Mouse (Mus musculus) embryonic fibroblast, embryonic 13.5 days (primary cell): Measurements from ENCODE around the gene Anks1b. TPM values are rescaled to one million over a fixed set of nuclear protein-coding genes. Genes with fewer than 3 reads are reported as not detected.

Source experiments
- H3K27ac ChIP-seq: 2 replicates; pipeline ENCODE4 v1.5.1; 2012; ENCODE audit warnings: low read length, control low read depth, inconsistent platforms; ENCODE audit not compliant: insufficient read depth
- H3K4me1 ChIP-seq: 2 replicates; pipeline ENCODE4 v1.6.1; 2011; ENCODE audit warnings: low read length; ENCODE audit not compliant: control insufficient read depth, insufficient read depth
- H3K4me3 ChIP-seq: 2 replicates; pipeline ENCODE4 v1.5.1; 2011; ENCODE audit warnings: mild to moderate bottlenecking, control low read depth, low read length; ENCODE audit not compliant: insufficient read depth
- CTCF ChIP-seq: IDR thresholded peaks from 2 replicates; pipeline ENCODE4 v1.5.1; 2011; ENCODE audit warnings: mild to moderate bottlenecking, control low read depth, low read length, moderate library complexity, borderline replicate concordance; ENCODE audit not compliant: insufficient read depth
- POLR2A ChIP-seq: IDR thresholded peaks from 2 replicates; pipeline ENCODE4 v1.6.1; 2011; ENCODE audit warnings: low read depth, mild to moderate bottlenecking, control low read depth, low read length, moderate library complexity
- polyA plus RNA-seq: library from polyadenylated mRNA; stranded (reverse); fragments of >200 nt; gene quantifications from 2 replicates; pipeline ENCODE4 v1.2.4, GENCODE M21; 2011; ENCODE audit warnings: low read depth; ENCODE audit not compliant: missing spikeins, insufficient read length

The Anks1b gene
- polyA plus RNA-seq, 1 experiment, result 6.3 TPM

DNA sequence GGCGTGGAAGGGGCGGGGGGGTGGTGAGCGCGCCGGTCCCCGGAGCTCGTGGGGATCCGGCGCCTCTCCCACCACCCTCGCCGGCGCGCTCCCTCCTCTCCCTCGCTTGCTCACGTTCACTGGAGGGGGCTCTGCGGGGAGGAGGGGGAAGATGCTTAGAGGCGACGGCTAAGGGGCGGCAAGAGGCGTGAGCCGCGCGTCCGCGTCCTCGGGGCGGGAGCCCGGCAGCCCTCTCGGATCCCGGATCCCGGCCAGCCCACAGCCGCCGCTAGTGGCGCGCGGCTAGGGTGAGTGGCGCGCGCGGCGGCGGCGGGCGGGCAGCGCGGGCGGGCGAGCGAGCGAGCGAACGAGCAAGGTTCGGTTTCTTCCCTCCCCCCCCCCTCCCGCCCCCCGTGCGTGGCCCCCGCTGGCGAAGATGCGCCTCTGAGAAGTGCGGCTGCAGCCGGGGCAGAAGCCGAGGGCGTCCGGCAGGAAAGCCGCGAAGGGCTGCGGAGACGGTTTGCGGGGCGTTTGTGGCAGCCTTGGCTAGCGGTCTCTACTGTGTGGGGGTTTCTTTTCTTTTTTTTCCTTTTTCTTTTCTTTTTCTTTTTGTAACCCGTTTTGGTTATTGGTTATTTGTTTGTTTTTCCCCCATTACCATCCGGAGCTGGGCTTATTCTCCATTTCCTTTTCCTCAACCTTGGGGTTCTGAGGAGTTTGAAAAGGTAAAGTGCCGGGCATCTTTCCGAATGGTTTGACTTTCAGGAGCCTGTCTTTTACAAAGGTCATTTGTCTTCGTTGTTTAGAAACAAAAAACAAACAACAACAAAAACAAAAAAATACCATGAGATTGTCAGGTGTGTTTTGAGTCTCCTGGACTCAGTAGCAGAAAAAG lies 956.3 kb downstream of the Anks1b start:
- no peak for TF ChIP-seq POLR2A
- no peak for TF ChIP-seq CTCF
- Histone ChIP-seq H3K4me1 (no peaks in the 10 kb centered on the region), H3K4me3 (peak overlapping the region; percentile 47), H3K27ac (no peak overlapping the region)

GRCm38 (mm10) chr10:90830268-90830585 lies 956.9 kb downstream of the Anks1b start:
- no peak overlapping the region for H3K27ac ChIP-seq
- H3K4me3 ChIP-seq, result no peak overlapping the region
- no peaks in the 10 kb centered on the region for H3K4me1 ChIP-seq
- TF ChIP-seq POLR2A, result no peak
- TF ChIP-seq CTCF, result no peak

- TF ChIP-seq CTCF (no peak), POLR2A (no peak)
- Histone ChIP-seq H3K4me1 (no peaks in the 10 kb centered on the region), H3K4me3 (no peak overlapping the region), H3K27ac (no peak overlapping the region)
Measured at GRCm38 (mm10) chr10:90830591-90831287, 957.4 kb downstream of the Anks1b start.

DNA sequence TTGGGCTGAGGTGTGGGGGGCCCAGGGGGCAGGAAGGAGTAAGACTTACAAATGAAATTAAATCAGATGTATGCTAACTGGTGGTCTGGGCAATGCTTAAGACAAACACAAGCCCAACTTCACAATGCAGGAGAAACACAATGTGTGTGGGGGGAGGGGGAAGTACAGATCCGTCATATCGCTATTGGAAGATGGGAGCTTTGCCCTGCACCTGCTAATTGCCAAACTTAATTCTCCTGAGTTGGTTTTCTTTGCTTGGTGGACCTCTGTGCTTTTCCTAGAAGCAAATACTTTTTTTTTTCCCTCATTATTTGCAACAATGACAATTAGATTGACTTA lies 957.9 kb downstream of the Anks1b start:
- H3K4me3 ChIP-seq, result no peak overlapping the region
- TF ChIP-seq POLR2A (no peak), CTCF (no peak)
- no peaks in the 10 kb centered on the region for H3K4me1 ChIP-seq
- H3K27ac ChIP-seq, result no peak overlapping the region

GRCm38 (mm10) chr10:90834306-90834705 lies 961.0 kb downstream of the Anks1b start:
- Histone ChIP-seq H3K4me1 (no peaks in the 10 kb centered on the region), H3K4me3 (no peak overlapping the region), H3K27ac (no peak overlapping the region)
- TF ChIP-seq POLR2A (no peak), CTCF (no peak)

DNA sequence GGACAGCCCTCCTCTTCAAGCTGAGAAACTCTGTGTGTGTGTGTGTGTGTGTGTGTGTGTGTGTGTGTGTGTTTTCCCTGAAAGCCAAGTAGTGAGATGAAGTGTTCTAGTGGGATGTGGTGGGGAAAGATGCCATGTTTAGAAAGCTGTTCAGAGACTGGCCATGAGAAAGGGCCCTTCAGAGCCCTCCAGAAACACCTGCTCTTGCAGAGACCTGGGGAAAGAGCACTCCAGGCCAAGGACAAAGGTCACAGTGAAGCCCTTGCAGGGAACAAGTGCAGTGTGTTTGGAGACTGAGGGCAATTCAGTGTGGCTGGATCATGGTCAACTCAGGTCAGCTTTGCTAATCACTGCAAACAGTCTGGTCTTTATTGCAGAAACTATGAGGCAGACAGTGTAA lies 961.9 kb downstream of the Anks1b start:
- no peaks in the 10 kb centered on the region for H3K4me1 ChIP-seq
- no peak overlapping the region for H3K27ac ChIP-seq
- TF ChIP-seq POLR2A (no peak), CTCF (no peak)
- no peak overlapping the region for H3K4me3 ChIP-seq

- Histone ChIP-seq H3K4me3 (no peak overlapping the region), H3K27ac (no peak overlapping the region), H3K4me1 (no peaks in the 10 kb centered on the region)
- TF ChIP-seq CTCF, result no peak
- no peak for TF ChIP-seq POLR2A
Measured at GRCm38 (mm10) chr10:90839611-90840335, 966.5 kb downstream of the Anks1b start.

DNA sequence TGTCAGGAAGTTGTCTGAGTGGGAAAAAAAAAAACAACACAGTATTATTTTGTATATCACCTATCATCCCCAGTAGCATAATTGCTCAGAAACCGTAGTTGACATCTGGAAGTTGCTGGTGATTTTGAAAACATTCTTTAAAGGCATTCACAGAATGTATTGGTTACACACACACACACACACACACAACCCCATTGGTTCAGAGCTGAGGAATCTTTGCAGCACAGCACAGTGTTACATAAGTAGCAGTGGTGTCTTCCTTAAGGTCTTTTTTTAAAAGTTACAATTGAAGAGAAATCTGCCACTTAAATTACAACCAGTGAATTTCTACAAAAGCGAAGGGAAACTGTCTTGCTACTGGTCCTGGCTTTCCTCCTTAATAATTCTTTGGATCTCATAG lies 969.1 kb downstream of the Anks1b start:
- no peaks in the 10 kb centered on the region for H3K4me1 ChIP-seq
- H3K4me3 ChIP-seq, result no peak overlapping the region
- no peak for TF ChIP-seq POLR2A
- TF ChIP-seq CTCF, result no peak
- no peak overlapping the region for H3K27ac ChIP-seq

- Histone ChIP-seq H3K4me3 (no peak overlapping the region), H3K4me1 (no peaks in the 10 kb centered on the region), H3K27ac (no peak overlapping the region)
- no peak for TF ChIP-seq CTCF
- no peak for TF ChIP-seq POLR2A
Measured at GRCm38 (mm10) chr10:90851077-90851476, 977.8 kb downstream of the Anks1b start.

DNA sequence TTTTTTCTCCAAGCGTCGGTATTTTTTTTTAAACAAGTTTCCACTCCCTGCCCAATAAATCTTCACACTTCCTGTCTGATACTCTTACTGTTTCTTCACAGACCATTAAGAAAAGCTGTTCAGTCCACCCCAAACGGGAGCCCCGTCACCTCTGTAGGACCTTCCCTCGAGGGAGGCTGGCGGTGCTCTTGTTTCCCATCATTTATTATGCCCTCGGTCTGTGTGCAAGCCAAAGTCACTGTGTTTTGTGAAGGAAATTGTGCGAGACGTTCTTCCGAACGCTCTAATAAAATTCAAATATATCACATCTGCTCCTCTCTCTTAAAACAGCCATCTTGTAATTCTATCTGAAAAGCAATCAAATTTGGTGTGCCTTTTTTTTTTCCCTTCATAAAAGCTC lies 978.7 kb downstream of the Anks1b start:
- Histone ChIP-seq H3K4me3 (no peak overlapping the region), H3K27ac (no peak overlapping the region), H3K4me1 (no peaks in the 10 kb centered on the region)
- TF ChIP-seq POLR2A (no peak), CTCF (no peak)
